Mouse (Mus musculus): ENCODE results near the gene Dnah8.
A peak's percentile ranks its signal among the peaks of the same experiment; 100 is the strongest.

Dnah8 gene

GRCm38 (mm10) chr17:30866966-30867365 is 242.8 kb downstream of the Dnah8 start:
- DNase-seq (ENCODE audit: low read depth, low spot score): no peak

GRCm38 (mm10) chr17:30871040-30871439 is 246.9 kb downstream of the Dnah8 start:
- no peak for DNase-seq (ENCODE audit: low read depth, low spot score)

GRCm38 (mm10) chr17:30874276-30874675 is 250.1 kb downstream of the Dnah8 start:
- peak; percentile 32 for DNase-seq (ENCODE audit: low read depth, low spot score)

- no peak for DNase-seq (ENCODE audit: low read depth, low spot score)
Observed at GRCm38 (mm10) chr17:30877456-30877855, 253.3 kb downstream of the Dnah8 start.

GRCm38 (mm10) chr17:30878626-30879025 is 254.5 kb downstream of the Dnah8 start:
- no peak for DNase-seq (ENCODE audit: low read depth, low spot score)

DNA sequence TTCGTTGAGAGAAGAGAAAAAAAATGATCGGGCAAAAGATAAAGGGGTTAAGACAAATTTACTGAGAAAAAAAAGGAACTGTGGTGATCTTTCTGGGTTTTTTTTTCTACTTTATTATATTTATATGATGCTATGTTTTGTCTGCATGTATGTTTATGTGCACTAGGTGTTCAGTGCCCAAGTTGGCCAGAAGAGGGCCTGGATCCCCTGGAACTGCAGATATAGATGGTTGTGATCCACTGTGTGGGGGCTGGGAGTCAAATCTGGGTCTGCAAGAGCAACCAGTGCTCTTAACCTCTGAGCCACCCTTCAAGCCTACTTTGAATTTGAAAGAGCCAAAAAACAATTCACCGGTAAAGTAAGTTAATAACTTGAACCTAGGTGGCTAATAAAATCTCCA is 256.2 kb downstream of the Dnah8 start:
- DNase-seq (ENCODE audit: low read depth, low spot score): no peak

DNA sequence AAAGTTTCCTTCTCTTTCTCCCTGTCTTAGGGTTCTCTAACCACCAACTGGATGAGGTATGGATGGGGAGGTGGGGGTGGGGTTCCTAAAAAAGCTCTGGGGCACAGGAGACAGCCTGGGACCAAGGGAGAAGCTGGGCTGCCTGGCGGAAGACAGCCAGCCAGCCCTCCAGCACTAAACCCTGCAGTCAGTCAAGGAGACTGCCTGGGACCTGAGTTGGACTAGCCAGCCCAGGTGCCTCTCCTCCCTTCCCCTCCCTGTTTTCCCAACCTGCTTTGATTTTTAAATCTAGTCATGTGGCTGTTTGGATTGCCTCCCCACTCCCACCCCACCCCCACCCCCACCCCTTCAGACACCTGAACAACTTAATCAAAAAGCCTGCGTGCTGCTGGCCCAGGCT is 256.8 kb downstream of the Dnah8 start:
- no peak for DNase-seq (ENCODE audit: low read depth, low spot score)

GRCm38 (mm10) chr17:30882206-30882605 is 258.1 kb downstream of the Dnah8 start:
- DNase-seq (ENCODE audit: low read depth, low spot score): no peak

- DNase-seq (ENCODE audit: low read depth, low spot score): no peak
Observed at GRCm38 (mm10) chr17:30883534-30883933, 259.4 kb downstream of the Dnah8 start.

DNA sequence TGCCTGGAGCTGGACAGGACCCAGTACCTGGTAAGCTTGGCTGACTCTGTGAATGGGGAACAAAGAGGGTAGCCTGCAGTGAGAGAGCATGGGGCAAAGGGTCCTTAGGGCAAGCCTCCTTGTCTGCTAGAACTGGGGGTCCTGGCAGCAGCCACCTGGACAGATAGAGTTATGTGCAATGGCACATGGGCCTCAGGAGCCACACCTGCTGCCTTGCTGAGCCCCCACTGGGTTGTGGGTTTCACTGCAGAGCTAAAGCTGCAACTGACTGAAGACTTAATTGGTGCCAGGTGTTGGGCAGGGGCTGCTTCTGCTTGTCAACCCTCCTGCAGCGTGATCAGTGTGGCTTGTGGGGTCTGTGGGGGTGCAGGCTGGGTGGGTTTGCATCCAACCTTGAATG is 267.9 kb downstream of the Dnah8 start:
- DNase-seq (ENCODE audit: low read depth, low spot score): no peak

DNA sequence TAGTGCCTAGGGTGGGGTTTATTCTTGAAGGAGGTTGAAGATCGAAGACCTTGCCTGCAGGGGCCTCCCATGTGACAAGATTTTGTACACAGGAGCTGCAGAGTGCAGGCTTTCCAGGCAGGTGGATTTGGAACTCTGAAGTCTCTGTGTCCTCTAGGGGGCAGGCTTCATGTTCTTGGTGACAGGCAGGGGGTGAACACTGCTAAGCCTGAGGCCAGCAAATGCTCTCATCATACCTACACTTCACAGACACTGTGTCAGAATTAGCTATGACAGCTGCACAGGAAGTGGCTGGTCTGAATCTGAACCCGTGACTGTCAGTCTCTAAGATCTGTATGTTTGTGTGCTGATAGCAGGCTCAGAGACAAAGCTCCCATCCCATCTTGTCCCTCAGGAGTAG is 268.6 kb downstream of the Dnah8 start:
- DNase-seq (ENCODE audit: low read depth, low spot score): peak; percentile 49

DNA sequence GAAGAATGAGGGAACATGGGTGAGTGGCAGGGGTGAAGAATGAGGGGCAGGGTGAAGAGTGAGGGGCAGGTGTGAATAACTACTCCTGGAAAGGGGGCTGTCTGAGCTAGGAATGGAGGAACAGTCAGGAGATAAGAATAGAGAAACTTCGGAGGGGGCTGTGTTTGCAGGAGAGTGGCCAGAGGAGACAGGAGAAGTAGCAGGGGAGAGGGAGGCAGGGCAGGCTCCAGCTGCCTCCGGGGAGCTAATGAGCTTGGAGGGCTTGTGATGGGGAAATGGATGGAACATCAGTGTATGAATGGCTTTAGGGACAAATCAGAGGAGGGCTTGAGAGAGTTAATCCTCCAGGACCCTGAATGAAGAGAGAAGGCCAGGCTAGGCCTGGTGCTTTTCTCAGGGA is 272.9 kb downstream of the Dnah8 start:
- DNase-seq (ENCODE audit: low read depth, low spot score): no peak

DNA sequence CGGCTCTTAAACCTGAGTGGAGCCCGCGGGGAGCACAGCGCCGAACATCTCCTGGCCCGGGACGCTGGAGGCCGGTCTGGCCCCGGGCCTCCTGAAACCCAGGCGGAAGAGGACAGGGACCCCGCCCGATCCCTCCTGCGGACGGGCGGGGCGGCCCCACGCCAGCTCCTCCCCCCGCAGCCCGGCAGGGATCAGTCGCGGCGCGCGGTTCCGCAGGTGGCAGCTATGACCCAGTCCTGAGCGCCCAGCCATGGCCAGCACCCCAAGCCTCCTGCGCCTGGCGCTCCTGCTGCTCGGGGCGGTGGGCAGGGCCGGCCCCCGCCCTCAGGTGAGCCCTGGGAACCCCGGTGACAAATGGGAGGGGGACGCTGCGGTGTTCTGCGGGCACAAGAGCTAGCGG is 277.5 kb downstream of the Dnah8 start, which contains the start of gene Glp1r:
Gene Glp1r, plus strand, starts transcription at position 191 of the 400 bp plus-strand sequence.
- DNase-seq (ENCODE audit: low read depth, low spot score): peak; percentile 30

DNA sequence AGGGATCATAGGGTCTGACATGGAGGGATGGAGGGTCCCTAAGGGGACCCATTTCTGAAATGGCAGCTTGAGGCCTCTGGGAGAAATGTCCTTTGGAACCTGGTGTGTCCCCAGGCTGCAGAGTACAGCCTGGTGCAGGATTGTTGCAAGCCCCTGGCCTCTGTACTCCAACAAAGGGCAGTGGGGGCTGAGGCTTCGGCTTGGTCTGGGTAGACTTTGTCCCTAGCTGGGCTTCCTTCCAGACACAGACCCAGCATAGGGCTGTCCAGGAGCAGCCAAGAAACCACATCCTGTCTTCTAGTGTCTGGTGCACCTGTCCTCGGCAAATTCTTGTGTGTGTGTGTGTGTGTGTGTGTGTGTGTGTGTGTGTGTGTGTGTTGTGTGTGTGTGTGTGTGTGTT is 279.9 kb downstream of the Dnah8 start:
- DNase-seq (ENCODE audit: low read depth, low spot score): no peak

- no peak for DNase-seq (ENCODE audit: low read depth, low spot score)
Observed at GRCm38 (mm10) chr17:30907577-30907976, 283.4 kb downstream of the Dnah8 start.

DNA sequence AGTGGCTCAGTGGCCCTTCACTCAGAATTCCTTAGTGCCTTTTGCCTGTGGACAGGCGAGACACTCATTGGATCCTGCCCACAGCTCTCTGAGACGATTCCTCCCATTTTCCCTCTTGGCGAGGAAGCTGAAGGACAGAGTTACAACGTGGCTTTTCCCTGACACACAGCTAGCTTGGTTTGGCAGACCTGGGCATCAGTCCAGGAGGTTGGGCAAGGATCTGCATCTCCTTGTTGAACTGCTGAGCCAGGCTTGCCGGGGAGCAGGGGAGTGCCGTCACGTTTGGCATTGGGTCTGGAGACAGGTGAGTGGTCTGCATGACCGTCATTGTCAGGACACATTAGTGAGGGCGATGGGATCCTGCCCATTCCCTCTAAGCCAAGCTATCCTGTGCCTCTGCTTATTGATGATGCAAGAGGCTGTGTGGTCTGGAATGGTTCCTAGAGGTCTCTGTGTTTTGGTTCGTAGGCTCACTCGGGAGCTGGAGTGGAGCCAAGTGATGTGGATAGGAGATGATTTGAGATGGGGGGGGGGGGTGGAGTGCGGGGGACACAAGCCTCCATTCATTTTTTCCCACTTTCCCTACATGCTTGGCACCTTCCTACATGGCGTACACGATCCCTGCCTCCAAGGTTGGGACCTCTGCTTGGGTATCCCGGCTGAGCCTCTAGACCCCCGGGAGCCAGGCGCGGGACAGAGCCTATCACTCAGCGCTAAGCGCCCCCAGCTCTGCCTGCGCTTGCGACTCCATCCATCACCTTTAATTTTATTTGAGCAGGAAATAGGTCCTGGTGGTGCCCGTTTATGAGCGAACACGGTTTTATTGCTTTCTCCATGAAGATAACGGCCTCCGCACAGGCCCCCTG is 286.9 kb downstream of the Dnah8 start:
- no peak for DNase-seq (ENCODE audit: low read depth, low spot score)

DNA sequence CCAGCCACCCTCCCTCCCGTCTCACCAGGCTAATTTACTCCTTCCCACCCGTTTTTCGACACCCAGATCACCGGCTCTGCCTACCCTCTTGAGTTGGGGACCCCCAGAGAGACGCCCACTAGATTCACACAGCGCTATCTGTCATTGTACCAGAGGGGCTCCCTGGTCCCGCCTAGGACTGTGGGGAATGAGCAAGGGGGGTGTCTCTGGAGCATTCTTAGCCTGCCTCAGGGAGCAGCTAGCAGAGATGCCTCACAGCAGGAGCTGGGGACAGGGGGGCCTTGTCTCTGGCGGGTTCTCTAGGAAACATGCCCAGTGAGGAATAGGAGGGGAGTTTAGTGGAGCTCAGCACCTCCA is 287.6 kb downstream of the Dnah8 start:
- no peak for DNase-seq (ENCODE audit: low read depth, low spot score)

DNA sequence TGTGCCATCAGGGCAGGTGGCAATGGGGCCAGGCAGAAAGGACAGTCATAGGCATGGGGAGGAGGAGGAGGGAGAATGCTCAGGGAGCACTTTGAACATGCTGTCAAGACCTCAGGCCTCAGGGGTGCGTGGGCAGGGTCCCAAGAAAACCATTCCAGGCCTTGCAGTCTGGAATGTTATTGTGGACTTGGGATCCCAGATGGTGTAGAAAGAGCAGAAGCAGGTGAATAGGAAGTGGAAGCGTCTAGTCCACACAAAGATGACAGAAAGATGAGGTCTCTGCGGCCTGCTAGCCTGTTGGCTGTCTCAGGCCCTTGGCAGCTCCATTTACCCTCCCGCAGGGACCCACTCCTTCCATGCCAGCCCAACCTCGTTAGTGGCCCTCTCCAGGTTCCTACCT is 288.4 kb downstream of the Dnah8 start:
- DNase-seq (ENCODE audit: low read depth, low spot score): no peak

GRCm38 (mm10) chr17:30914264-30914663 is 290.1 kb downstream of the Dnah8 start:
- DNase-seq (ENCODE audit: low read depth, low spot score): no peak

DNA sequence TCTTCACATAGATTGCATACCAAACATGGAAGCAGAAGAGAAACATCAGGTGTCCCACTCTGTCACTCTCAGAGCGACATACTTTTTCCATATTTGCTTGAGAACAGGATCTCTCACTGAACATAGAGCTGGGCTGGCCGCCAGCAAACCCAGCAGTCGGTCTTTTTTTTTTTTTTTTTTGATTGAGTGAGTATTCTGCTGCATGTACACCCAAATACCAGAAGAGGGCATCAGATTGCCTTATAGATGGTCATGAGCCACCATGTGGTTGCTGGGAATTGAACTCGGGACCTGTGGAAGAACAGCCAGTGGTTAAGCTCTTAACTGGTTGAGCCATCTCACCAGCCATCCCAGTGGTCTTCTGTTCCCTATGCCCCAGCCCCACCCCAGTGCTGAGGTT is 299.4 kb downstream of the Dnah8 start:
- DNase-seq (ENCODE audit: low read depth, low spot score): no peak
